Mouse (Mus musculus) hindbrain, embryonic 12.5 days (tissue): ENCODE measurements around the gene Rngtt. TPM values are rescaled to one million over a fixed set of nuclear protein-coding genes. Genes with fewer than 3 reads are reported as not detected.

Source experiments
- ATAC-seq: fragments of 200-750 bp; cut with Nextera tagmentation; 2 replicates; pipeline ENCODE4 v1.8.0; 2017; ENCODE audit warnings: moderate TSS enrichment; ENCODE audit not compliant: low FRiP score
- H3K27ac ChIP-seq: fragments of 300-500 bp; sonication (generic); 2 replicates; pipeline ENCODE4 v1.5.1; 2016; ENCODE audit warnings: mild to moderate bottlenecking
- H3K27me3 ChIP-seq: fragments of 300-500 bp; sonication (generic); 2 replicates; pipeline ENCODE4 v1.6.1; 2016; ENCODE audit warnings: mild to moderate bottlenecking
- H3K36me3 ChIP-seq: fragments of 300-500 bp; sonication (generic); 2 replicates; pipeline ENCODE4 v1.6.1; 2016; ENCODE audit warnings: mild to moderate bottlenecking
- H3K4me1 ChIP-seq: fragments of 300-500 bp; sonication (generic); 2 replicates; pipeline ENCODE4 v1.6.1; 2016
- H3K4me2 ChIP-seq: fragments of 300-500 bp; sonication (generic); replicated peaks from 2 replicates; pipeline ENCODE4 v1.6.1; 2016; ENCODE audit warnings: mild to moderate bottlenecking
- H3K4me3 ChIP-seq: fragments of 300-500 bp; sonication (generic); 2 replicates; pipeline ENCODE4 v1.5.1; 2016; ENCODE audit warnings: mild to moderate bottlenecking
- H3K9ac ChIP-seq: fragments of 300-500 bp; sonication (generic); 2 replicates; pipeline ENCODE4 v1.6.1; 2016; ENCODE audit warnings: mild to moderate bottlenecking, moderate library complexity
- H3K9me3 ChIP-seq: fragments of 300-500 bp; sonication (generic); replicated peaks from 2 replicates; pipeline ENCODE4 v1.6.1; 2016; ENCODE audit warnings: mild to moderate bottlenecking
- WGBS: fragments of 180-500 bp; shearing (Covaris S2); methylation state at CpG from one replicate; pipeline ENCODE4 v1.1.7; 2016; 5-methylcytosine and 5-hydroxymethylcytosine counted together
- microRNA-seq: library from miRNA; unstranded; fragments of <30 nt; microRNA quantifications from one replicate; pipeline ENCODE4, GENCODE M21; 2017
- polyA plus RNA-seq: library from polyadenylated mRNA; unstranded; fragments of >200 nt; fragmentation: Nextera tagmentation; extraction: Ambion mirVana; gene quantifications from 2 replicates; pipeline ENCODE4 v1.2.1, GENCODE M21; 2016

The Rngtt gene
- polyA plus RNA-seq, 1 experiment from 2014 or later: 34.6 TPM

GRCm38 (mm10) chr4:33544755-33545576 lies 234.9 kb downstream of the Rngtt start:
- H3K27me3 ChIP-seq: no peaks in the 10 kb centered on the region
- H3K27ac ChIP-seq: peak overlapping the region; percentile 40; the same call in 1 of the 2 replicates
- no peak overlapping the region for H3K9ac ChIP-seq
- peak; percentile 42 for ATAC-seq
- 55% methylated on average over 13 of the region's 13 CpGs for WGBS
- no peaks in the 10 kb centered on the region for H3K36me3 ChIP-seq
- H3K4me2 ChIP-seq: peak overlapping the region; percentile 22; the same call in 1 of the 2 replicates
- H3K4me1 ChIP-seq: peaks cover 29% of the 10 kb centered on the region
- no peaks in the 10 kb centered on the region for H3K9me3 ChIP-seq
- no peak overlapping the region for H3K4me3 ChIP-seq

- Histone ChIP-seq H3K27me3 (no peaks in the 10 kb centered on the region), H3K4me2 (peak overlapping the region; percentile 22; the same call in 1 of the 2 replicates), H3K9ac (no peak overlapping the region), H3K9me3 (no peaks in the 10 kb centered on the region), H3K4me3 (no peak overlapping the region), H3K4me1 (peaks cover 29% of the 10 kb centered on the region), H3K27ac (peak overlapping the region; percentile 40; the same call in 1 of the 2 replicates), H3K36me3 (no peaks in the 10 kb centered on the region)
- peak; percentile 24; the same call in 1 of the 2 replicates for ATAC-seq
- 27% methylated on average over 6 of the region's 6 CpGs for WGBS
Measured at GRCm38 (mm10) chr4:33545577-33545879, 235.4 kb downstream of the Rngtt start.

- ATAC-seq: no peak
- Histone ChIP-seq H3K27me3 (no peaks in the 10 kb centered on the region), H3K9me3 (no peaks in the 10 kb centered on the region), H3K4me1 (peaks cover 29% of the 10 kb centered on the region), H3K4me2 (no peak overlapping the region), H3K27ac (peak overlapping the region; percentile 17; the same call in 1 of the 2 replicates), H3K4me3 (no peak overlapping the region), H3K36me3 (no peaks in the 10 kb centered on the region), H3K9ac (no peak overlapping the region)
- 86% methylated on average over 11 of the region's 11 CpGs for WGBS
Measured at GRCm38 (mm10) chr4:33546278-33546677, 236.2 kb downstream of the Rngtt start.

GRCm38 (mm10) chr4:33547315-33547929 lies 237.3 kb downstream of the Rngtt start:
- peaks cover 29% of the 10 kb centered on the region for H3K4me1 ChIP-seq
- H3K27me3 ChIP-seq: no peaks in the 10 kb centered on the region
- no peak overlapping the region for H3K27ac ChIP-seq
- no peak for ATAC-seq
- WGBS: 92% methylated on average over 8 of the region's 8 CpGs
- no peak overlapping the region for H3K9ac ChIP-seq
- no peak overlapping the region for H3K4me3 ChIP-seq
- H3K4me2 ChIP-seq: no peak overlapping the region
- no peaks in the 10 kb centered on the region for H3K9me3 ChIP-seq
- H3K36me3 ChIP-seq: no peaks in the 10 kb centered on the region

- H3K4me1 ChIP-seq: peaks cover 28% of the 10 kb centered on the region
- WGBS: 38% methylated on average over 5 of the region's 5 CpGs
- H3K36me3 ChIP-seq: no peaks in the 10 kb centered on the region
- H3K9ac ChIP-seq: 0 out of 2 replicates have a peak overlapping the region, but pooled peaks have one; percentile 18
- H3K4me3 ChIP-seq: no peak overlapping the region
- peaks cover 11% of the 10 kb centered on the region; the same call in 1 of the 2 replicates for H3K27me3 ChIP-seq
- ATAC-seq: peak; percentile 33
- H3K27ac ChIP-seq: no peak overlapping the region
- no peak overlapping the region for H3K4me2 ChIP-seq
- no peaks in the 10 kb centered on the region for H3K9me3 ChIP-seq
Measured at GRCm38 (mm10) chr4:33549606-33550005, 239.5 kb downstream of the Rngtt start.

Small RNAs within 50 kb of the gene (microRNA-seq; reads per million reads assigned to microRNA genes)
- not detected for gene Mir8118

Other genes starting within 250 kb of the Rngtt start
- 0.29 and 0.40 TPM in 2 replicates for gene Gabrr2, start 247.3 kb upstream of the Rngtt start, polyA plus RNA-seq
- gene Gabrr1, start 177.8 kb upstream of the Rngtt start, polyA plus RNA-seq: not detected in 2 replicates
- gene Pm20d2, start 120.6 kb upstream of the Rngtt start, polyA plus RNA-seq: 1.4 and 3.0 TPM in 2 replicates
- 23.3 and 25.1 TPM in 2 replicates for gene Srsf12, start 101.3 kb upstream of the Rngtt start, polyA plus RNA-seq
- 118 and 124 TPM in 2 replicates for gene Pnrc1, start 20.1 kb upstream of the Rngtt start, polyA plus RNA-seq